Mouse (Mus musculus) embryo, embryonic 11.5 days (tissue): ENCODE data around the gene Fn1.

ENCODE experiments used
- DNase-seq: peaks from one replicate; pipeline ENCODE4 v3.0.0-alpha.2; 2012; ENCODE audit warnings: low read depth, low spot score

Fn1 gene

GRCm38 (mm10) chr1:71606600-71607325 is 46.2 kb downstream of the Fn1 start:
- no peak for DNase-seq

- no peak for DNase-seq
Measured at GRCm38 (mm10) chr1:71605751-71606150, 47.2 kb downstream of the Fn1 start.

DNA sequence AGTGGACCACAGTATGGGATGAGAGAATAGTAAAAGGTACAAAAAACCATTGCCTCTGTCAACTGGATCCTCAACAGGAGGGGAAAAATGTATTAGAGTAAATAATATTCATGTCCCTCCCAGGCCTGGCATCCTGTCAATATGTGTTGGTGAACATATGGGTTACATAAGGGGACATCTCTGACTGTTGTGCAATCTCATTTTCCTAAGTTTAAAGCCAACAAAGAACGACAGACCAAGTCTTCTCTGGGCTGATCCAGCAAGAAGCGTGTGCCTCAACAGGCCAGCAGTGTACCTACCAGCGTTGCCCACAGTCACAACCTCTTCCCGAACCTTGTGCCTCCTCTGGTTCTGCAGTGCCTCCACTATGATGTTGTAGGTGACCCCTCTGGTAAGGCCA is 57.6 kb downstream of the Fn1 start:
- DNase-seq, result no peak

GRCm38 (mm10) chr1:71594268-71594667 is 58.7 kb downstream of the Fn1 start:
- no peak for DNase-seq

DNA sequence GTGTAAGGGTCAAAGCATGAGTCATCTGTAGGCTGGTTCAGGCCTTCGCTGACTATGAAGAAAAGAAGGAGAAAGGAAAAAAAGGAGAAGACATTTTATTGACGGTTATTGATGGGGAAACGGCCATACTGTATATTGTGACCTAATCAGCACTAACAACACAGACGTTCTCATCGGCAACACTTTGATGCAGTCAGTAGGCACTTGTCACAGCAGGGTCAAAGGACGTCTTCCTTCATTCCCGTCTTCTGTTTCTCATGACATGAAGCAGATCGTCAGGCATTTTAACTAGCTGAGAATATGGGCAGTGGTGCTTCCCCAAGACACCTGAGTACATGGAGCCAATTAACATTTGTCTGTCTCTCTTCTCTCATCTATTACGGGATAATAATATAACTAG is 59.8 kb downstream of the Fn1 start:
- DNase-seq, result no peak

DNA sequence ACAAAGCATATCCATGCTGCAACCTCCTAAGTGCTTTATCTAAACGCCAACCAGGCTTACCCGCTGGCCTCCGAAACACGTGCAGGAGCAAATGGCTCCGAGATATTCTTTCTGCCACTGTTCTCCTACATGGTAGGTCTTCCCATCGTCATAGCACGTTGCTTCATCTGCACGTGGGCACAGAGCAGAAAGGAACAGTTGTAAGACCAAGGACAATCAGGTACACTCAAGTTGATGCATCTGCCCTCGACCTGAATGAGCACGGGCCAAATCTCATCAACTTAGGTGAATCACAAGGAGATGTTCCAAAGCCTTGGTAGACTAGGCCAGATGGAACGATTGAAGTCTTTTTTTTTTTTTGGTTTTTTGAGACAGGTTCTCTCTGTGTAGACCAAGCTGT is 63.0 kb downstream of the Fn1 start:
- DNase-seq, result no peak

- DNase-seq, result no peak
Measured at GRCm38 (mm10) chr1:71586658-71587057, 66.3 kb downstream of the Fn1 start.

GRCm38 (mm10) chr1:71583900-71584299 is 69.1 kb downstream of the Fn1 start:
- DNase-seq, result no peak

- DNase-seq, result no peak
Measured at GRCm38 (mm10) chr1:71583302-71583701, 69.7 kb downstream of the Fn1 start.

DNA sequence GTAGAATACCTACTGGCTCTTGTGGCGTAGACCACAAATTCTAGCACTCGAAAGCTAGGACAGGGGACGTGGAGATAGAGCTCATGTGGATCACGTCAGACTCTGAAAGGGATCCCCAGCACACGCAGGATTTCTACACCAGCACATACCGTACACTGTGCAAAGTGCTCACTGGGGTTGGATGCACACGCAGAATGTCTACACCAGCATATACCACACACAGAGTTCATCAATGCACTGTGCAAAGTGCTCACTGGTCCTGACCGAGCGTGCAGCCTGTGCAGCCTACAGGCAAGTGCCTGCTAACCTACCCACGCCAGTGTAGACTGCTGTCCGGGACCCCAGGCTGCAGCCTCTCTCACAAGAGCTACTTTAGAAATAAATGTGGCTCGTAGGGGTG is 72.6 kb downstream of the Fn1 start:
- DNase-seq, result no peak

- no peak for DNase-seq
Measured at GRCm38 (mm10) chr1:71579526-71579925, 73.5 kb downstream of the Fn1 start.

DNA sequence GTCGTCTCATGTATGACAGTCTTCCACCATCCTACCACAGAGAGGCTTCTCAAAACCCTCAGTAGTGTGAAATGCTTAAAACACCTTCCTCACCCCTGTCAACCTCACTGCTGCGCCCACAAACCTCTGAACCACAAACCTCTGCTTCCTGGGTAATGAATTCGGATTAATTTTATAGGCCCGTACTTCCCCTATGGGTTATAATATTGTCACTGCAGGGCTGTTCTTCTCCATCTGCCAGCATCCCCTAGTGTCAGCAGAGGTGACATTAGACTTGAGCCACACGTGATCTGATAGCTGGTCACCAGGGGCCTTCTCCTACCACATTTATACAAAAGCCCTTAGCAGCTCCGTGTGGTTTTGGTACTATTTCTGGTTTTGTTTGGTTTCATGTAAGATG is 76.2 kb downstream of the Fn1 start:
- no peak for DNase-seq

GRCm38 (mm10) chr1:71575987-71576386 is 77.0 kb downstream of the Fn1 start:
- DNase-seq, result no peak

- DNase-seq, result no peak
Measured at GRCm38 (mm10) chr1:71570116-71570515, 82.9 kb downstream of the Fn1 start.

- DNase-seq, result no peak
Measured at GRCm38 (mm10) chr1:71567884-71568605, 85.0 kb downstream of the Fn1 start.

DNA sequence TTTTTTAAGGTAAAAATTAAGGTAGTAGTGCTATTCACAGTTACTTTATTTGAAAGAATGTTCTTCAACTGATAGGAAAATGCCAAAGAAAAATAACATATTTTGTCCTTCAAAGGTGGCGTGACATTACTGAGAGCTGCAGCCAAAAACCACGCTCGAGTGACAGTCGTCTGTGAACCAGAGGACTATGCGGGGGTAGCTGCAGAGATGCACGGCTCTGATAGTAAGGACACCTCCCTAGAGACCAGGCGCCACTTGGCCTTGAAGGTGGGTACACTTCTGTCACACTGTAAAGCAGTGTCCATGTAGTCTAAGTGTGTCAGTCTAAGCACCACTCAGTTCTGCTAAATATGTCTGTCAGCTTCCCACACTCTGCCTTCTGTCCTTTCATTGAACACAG is 88.7 kb downstream of the Fn1 start:
- DNase-seq, result no peak

GRCm38 (mm10) chr1:71560626-71561025 is 92.4 kb downstream of the Fn1 start:
- DNase-seq, result no peak

DNA sequence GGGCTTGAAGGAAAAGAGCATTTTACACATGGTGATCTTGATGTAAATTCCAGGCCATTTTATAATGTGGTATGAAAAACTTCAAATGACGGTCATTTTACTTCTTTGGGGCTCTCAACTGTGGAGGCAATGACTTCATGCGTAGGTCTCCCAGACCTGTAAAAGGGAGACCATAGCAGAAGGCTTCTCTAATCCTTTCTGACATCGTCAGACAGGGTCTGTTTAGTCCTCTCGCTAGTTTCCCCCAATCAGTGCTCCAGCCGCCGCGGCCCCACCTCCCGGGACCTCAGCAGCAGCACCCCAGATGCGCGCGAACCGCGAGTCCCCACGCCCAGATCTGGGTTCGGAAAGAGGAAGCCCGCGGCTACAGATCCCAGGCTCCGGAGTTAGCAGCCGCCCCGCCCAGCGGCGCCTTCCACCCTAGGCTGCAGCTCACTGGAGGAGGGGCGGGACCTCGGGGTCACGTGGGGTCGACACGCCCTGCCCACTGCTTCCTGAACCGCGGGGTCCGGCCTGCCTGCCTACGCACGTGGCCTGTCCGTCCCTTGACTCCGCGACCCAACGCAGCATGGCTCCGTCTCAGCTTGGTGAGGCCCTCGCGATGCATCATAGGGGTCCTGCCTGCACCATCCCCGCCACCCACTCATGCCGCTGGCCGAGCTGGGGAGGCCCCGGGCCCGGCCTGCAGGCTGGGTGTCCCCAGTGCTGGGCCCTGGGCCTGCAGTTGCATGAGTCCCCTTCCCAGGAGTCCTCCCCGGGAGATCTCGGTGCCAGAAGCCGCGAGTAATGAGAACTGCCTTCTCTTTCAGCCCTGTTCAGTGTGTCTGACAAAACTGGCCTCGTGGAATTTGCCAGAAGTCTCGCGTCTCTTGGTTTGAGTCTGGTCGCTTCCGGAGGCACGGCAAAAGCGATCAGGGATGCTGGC is 96.0 kb downstream of the Fn1 start, which contains the start of gene Atic:
Atic (plus strand) TSS at position 463 of the 925 bp plus-strand sequence.
- peak; percentile 89 for DNase-seq

GRCm38 (mm10) chr1:71550626-71551195 is 102.3 kb downstream of the Fn1 start:
- DNase-seq, result no peak

DNA sequence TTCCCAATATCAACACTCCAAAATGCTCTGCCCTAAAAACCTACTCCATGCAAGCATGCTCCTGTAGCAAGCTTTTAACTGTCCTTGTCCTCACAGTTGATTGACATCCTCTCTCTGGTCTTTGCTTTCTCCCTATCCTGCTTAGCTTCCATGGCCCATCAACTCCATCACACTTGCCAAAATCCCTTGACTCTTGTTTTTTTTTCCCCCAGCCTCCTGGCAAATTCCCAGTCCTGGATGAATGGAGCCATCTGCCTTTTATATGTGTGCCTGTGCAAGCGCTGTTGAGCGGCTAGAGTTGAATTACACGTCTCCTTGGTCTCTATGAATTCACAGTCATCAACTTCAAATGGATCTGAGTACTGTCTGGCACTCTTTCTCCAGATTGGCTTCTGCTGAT is 112.6 kb downstream of the Fn1 start:
- no peak for DNase-seq

GRCm38 (mm10) chr1:71539641-71540040 is 113.4 kb downstream of the Fn1 start:
- DNase-seq, result no peak
